Mouse (Mus musculus) stomach, postnatal 0 days (tissue): Measurements from ENCODE around the gene Lmcd1.

Experiments
- CTCF ChIP-seq: IDR thresholded peaks from 2 replicates; pipeline ENCODE4 v1.5.1; 2016; ENCODE audit warnings: antibody characterized with exemption, low read depth, mild to moderate bottlenecking, moderate library complexity
- EP300 ChIP-seq: optimal IDR thresholded peaks from 2 replicates; pipeline ENCODE3; 2016; ENCODE audit warnings: antibody characterized with exemption

GRCm38 (mm10) chr6:112287671-112288070, 14.1 kb downstream of the Lmcd1 start:
- TF ChIP-seq CTCF (no peak), EP300 (no peak)
